Mouse (Mus musculus) hindbrain, embryonic 10.5 days (tissue): ENCODE data around the gene Wasf1. TPM values are rescaled to one million over a fixed set of nuclear protein-coding genes. Genes with fewer than 3 reads are reported as not detected.
A peak's percentile ranks its signal among the peaks of the same experiment; 100 is the strongest.

Source experiments
- DNase-seq: peaks from one replicate; pipeline ENCODE4 v3.0.0-alpha.2; 2017; ENCODE audit warnings: low spot score
- H3K27ac ChIP-seq: fragments of 300-500 bp; sonication (generic); 2 replicates; pipeline ENCODE4 v1.5.1; 2016; ENCODE audit warnings: mild to moderate bottlenecking, moderate library complexity
- H3K27me3 ChIP-seq: fragments of 300-500 bp; sonication (generic); 2 replicates; pipeline ENCODE4 v1.6.1; 2016; ENCODE audit warnings: mild to moderate bottlenecking; ENCODE audit not compliant: poor library complexity, insufficient read depth, severe bottlenecking
- H3K36me3 ChIP-seq: fragments of 300-500 bp; sonication (generic); 2 replicates; pipeline ENCODE4 v1.6.1; 2016; ENCODE audit warnings: mild to moderate bottlenecking, moderate library complexity
- H3K4me1 ChIP-seq: fragments of 300-500 bp; sonication (generic); replicated peaks from 2 replicates; pipeline ENCODE4 v1.6.1; 2016; ENCODE audit warnings: mild to moderate bottlenecking
- H3K4me3 ChIP-seq: fragments of 300-500 bp; sonication (generic); 2 replicates; pipeline ENCODE4 v1.5.1; 2016; ENCODE audit warnings: mild to moderate bottlenecking, moderate library complexity
- H3K9me3 ChIP-seq: fragments of 300-500 bp; sonication (generic); 2 replicates; pipeline ENCODE4 v1.6.1; 2016; ENCODE audit warnings: mild to moderate bottlenecking, moderate library complexity
- WGBS: fragments of 180-500 bp; shearing (Covaris S2); methylation state at CpG from one replicate; pipeline ENCODE4 v1.1.7; 2016; 5-methylcytosine and 5-hydroxymethylcytosine counted together
- polyA plus RNA-seq: library from polyadenylated mRNA; unstranded; fragments of >200 nt; fragmentation: Nextera tagmentation; extraction: Ambion mirVana; gene quantifications from 2 replicates; pipeline ENCODE4 v1.2.1, GENCODE M21; 2016

Gene Wasf1
- polyA plus RNA-seq, result 51.6 and 60.5 TPM in 2 replicates

- Histone ChIP-seq H3K4me3 (peak within 1 kb of the TSS; percentile 95), H3K27ac (peak within 1 kb of the TSS; percentile 99), H3K36me3 (peaks cover 10% of the 10 kb centered on the region; the same call in 1 of the 2 replicates), H3K9me3 (no peaks in the 10 kb centered on the region), H3K4me1 (peaks cover 33% of the 10 kb centered on the region), H3K27me3 (no peaks in the 10 kb centered on the region)
- DNase-seq, result peak; percentile 96
- under 1% methylated on average over 44 of the region's 44 CpGs for WGBS
These were observed at the start of gene Wasf1, which contains the start of gene Cdc40 for GRCm38 (mm10) chr10:40882831-40883643. Gene Wasf1 (plus strand): TSS chr10:40883475. Gene Cdc40 (minus strand): TSS chr10:40883311.

GRCm38 (mm10) chr10:40840086-40840485 is 43.2 kb upstream of the Wasf1 start:
- 88% methylated on average over 5 of the region's 5 CpGs for WGBS
- H3K27me3 ChIP-seq, result no peaks in the 10 kb centered on the region
- H3K4me1 ChIP-seq, result 0 out of 2 replicates have a peak, but pooled peaks cover 5% of the 10 kb centered on the region
- H3K4me3 ChIP-seq, result no peak overlapping the region
- H3K9me3 ChIP-seq, result no peaks in the 10 kb centered on the region
- no peak overlapping the region for H3K27ac ChIP-seq
- DNase-seq, result no peak
- peaks cover 84% of the 10 kb centered on the region for H3K36me3 ChIP-seq

GRCm38 (mm10) chr10:40843841-40844240 is 39.4 kb upstream of the Wasf1 start:
- 80% methylated on average over 5 of the region's 5 CpGs for WGBS
- H3K36me3 ChIP-seq, result peaks cover 86% of the 10 kb centered on the region
- H3K27ac ChIP-seq, result no peak overlapping the region

GRCm38 (mm10) chr10:40844546-40844945 is 38.7 kb upstream of the Wasf1 start:
- Histone ChIP-seq H3K36me3 (peaks cover 88% of the 10 kb centered on the region), H3K9me3 (no peaks in the 10 kb centered on the region), H3K27me3 (no peaks in the 10 kb centered on the region), H3K4me3 (no peak overlapping the region), H3K4me1 (0 out of 2 replicates have a peak, but pooled peaks cover 5% of the 10 kb centered on the region), H3K27ac (no peak overlapping the region)
- 91% methylated on average over 10 of the region's 10 CpGs for WGBS
- no peak for DNase-seq

More at GRCm38 (mm10) chr10:40843841-40844240, 39.4 kb upstream of the Wasf1 start:
- no peaks in the 10 kb centered on the region for H3K27me3 ChIP-seq
- no peaks in the 10 kb centered on the region for H3K9me3 ChIP-seq
- no peak for DNase-seq
- 0 out of 2 replicates have a peak, but pooled peaks cover 5% of the 10 kb centered on the region for H3K4me1 ChIP-seq
- no peak overlapping the region for H3K4me3 ChIP-seq

- Histone ChIP-seq H3K27me3 (no peaks in the 10 kb centered on the region), H3K4me3 (no peak overlapping the region), H3K9me3 (no peaks in the 10 kb centered on the region), H3K27ac (no peak overlapping the region), H3K36me3 (peaks cover 86% of the 10 kb centered on the region), H3K4me1 (0 out of 2 replicates have a peak, but pooled peaks cover 5% of the 10 kb centered on the region)
- WGBS, result 89% methylated on average over 6 of the region's 6 CpGs
- no peak for DNase-seq
These were observed 37.6 kb upstream of the Wasf1 start for GRCm38 (mm10) chr10:40845626-40846025.

- Histone ChIP-seq H3K27ac (no peak overlapping the region), H3K9me3 (no peaks in the 10 kb centered on the region), H3K27me3 (no peaks in the 10 kb centered on the region), H3K4me1 (0 out of 2 replicates have a peak, but pooled peaks cover 5% of the 10 kb centered on the region), H3K4me3 (no peak overlapping the region), H3K36me3 (peaks cover 69% of the 10 kb centered on the region)
- WGBS, result 96% methylated on average over 10 of the region's 10 CpGs
- DNase-seq, result no peak
These were observed 36.0 kb upstream of the Wasf1 start for GRCm38 (mm10) chr10:40847176-40847874.

- H3K4me3 ChIP-seq, result no peak overlapping the region
- H3K4me1 ChIP-seq, result no peaks in the 10 kb centered on the region
- no peaks in the 10 kb centered on the region for H3K9me3 ChIP-seq
- no peaks in the 10 kb centered on the region for H3K27me3 ChIP-seq
- H3K27ac ChIP-seq, result no peak overlapping the region
- DNase-seq, result no peak
- WGBS, result 85% methylated on average over 2 of the region's 2 CpGs
- peaks cover 48% of the 10 kb centered on the region for H3K36me3 ChIP-seq
These were observed 32.6 kb upstream of the Wasf1 start for GRCm38 (mm10) chr10:40850644-40851043.

- Histone ChIP-seq H3K9me3 (no peaks in the 10 kb centered on the region), H3K27me3 (no peaks in the 10 kb centered on the region), H3K4me1 (no peaks in the 10 kb centered on the region), H3K4me3 (no peak overlapping the region), H3K36me3 (peaks cover 45% of the 10 kb centered on the region), H3K27ac (no peak overlapping the region)
- no peak for DNase-seq
These were observed 32.1 kb upstream of the Wasf1 start for GRCm38 (mm10) chr10:40851138-40851537.

- Histone ChIP-seq H3K4me1 (no peaks in the 10 kb centered on the region), H3K27ac (no peak overlapping the region), H3K36me3 (peaks cover 6% of the 10 kb centered on the region), H3K4me3 (no peak overlapping the region), H3K9me3 (no peaks in the 10 kb centered on the region), H3K27me3 (no peaks in the 10 kb centered on the region)
- no peak for DNase-seq
- WGBS, result 76% methylated on average over 2 of the region's 2 CpGs
These were observed 27.7 kb upstream of the Wasf1 start for GRCm38 (mm10) chr10:40855616-40856015.

GRCm38 (mm10) chr10:40856703-40857102 is 26.6 kb upstream of the Wasf1 start:
- Histone ChIP-seq H3K4me3 (no peak overlapping the region), H3K27ac (no peak overlapping the region), H3K36me3 (peaks cover 6% of the 10 kb centered on the region), H3K4me1 (no peaks in the 10 kb centered on the region), H3K27me3 (no peaks in the 10 kb centered on the region), H3K9me3 (no peaks in the 10 kb centered on the region)
- no peak for DNase-seq
- whole genome bisulfite sequencing, result 94% methylated on average over 7 of the region's 7 CpGs

GRCm38 (mm10) chr10:40857599-40857998 is 25.7 kb upstream of the Wasf1 start:
- 94% methylated on average over 8 of the region's 8 CpGs for WGBS

GRCm38 (mm10) chr10:40868081-40868480 is 15.2 kb upstream of the Wasf1 start:
- no peak overlapping the region for H3K27ac ChIP-seq
- H3K27me3 ChIP-seq, result no peaks in the 10 kb centered on the region
- DNase-seq, result no peak
- H3K4me3 ChIP-seq, result no peak overlapping the region
- 93% methylated on average over 2 of the region's 2 CpGs for WGBS
- 0 out of 2 replicates have a peak, but pooled peaks cover 6% of the 10 kb centered on the region for H3K9me3 ChIP-seq
- H3K4me1 ChIP-seq, result peaks cover 3% of the 10 kb centered on the region; the same call in 1 of the 2 replicates
- H3K36me3 ChIP-seq, result peaks cover 44% of the 10 kb centered on the region

More at GRCm38 (mm10) chr10:40857599-40857998, 25.7 kb upstream of the Wasf1 start:
- Histone ChIP-seq H3K27me3 (no peaks in the 10 kb centered on the region), H3K27ac (no peak overlapping the region), H3K9me3 (no peaks in the 10 kb centered on the region), H3K4me1 (no peaks in the 10 kb centered on the region), H3K4me3 (no peak overlapping the region), H3K36me3 (peaks cover 6% of the 10 kb centered on the region)
- no peak for DNase-seq

GRCm38 (mm10) chr10:40871301-40871700 is 12.0 kb upstream of the Wasf1 start:
- no peak overlapping the region for H3K4me3 ChIP-seq
- no peaks in the 10 kb centered on the region for H3K9me3 ChIP-seq
- H3K36me3 ChIP-seq, result peaks cover 16% of the 10 kb centered on the region
- peaks cover 3% of the 10 kb centered on the region; the same call in 1 of the 2 replicates for H3K4me1 ChIP-seq
- no peaks in the 10 kb centered on the region for H3K27me3 ChIP-seq
- no peak for DNase-seq
- WGBS, result 95% methylated on average over 2 of the region's 2 CpGs
- H3K27ac ChIP-seq, result no peak overlapping the region
